Mouse (Mus musculus) adrenal gland, postnatal 25 days (tissue): ENCODE data around the gene Fyn. TPM values are rescaled to one million over a fixed set of nuclear protein-coding genes. Genes with fewer than 3 reads are reported as not detected.
A peak's percentile ranks its signal among the peaks of the same experiment; 100 is the strongest.

Experiments
- DNase-seq: peaks from one replicate; pipeline ENCODE4 v3.0.0; 2021; ENCODE audit warnings: mixed read lengths
- total RNA-seq: library from RNA; stranded (reverse); gene quantifications from 2 replicates; pipeline ENCODE4 v1.2.3, GENCODE M21; 2021

The Fyn gene
- total RNA-seq, 1 experiment from 2014 or later = 47.7 TPM

DNA sequence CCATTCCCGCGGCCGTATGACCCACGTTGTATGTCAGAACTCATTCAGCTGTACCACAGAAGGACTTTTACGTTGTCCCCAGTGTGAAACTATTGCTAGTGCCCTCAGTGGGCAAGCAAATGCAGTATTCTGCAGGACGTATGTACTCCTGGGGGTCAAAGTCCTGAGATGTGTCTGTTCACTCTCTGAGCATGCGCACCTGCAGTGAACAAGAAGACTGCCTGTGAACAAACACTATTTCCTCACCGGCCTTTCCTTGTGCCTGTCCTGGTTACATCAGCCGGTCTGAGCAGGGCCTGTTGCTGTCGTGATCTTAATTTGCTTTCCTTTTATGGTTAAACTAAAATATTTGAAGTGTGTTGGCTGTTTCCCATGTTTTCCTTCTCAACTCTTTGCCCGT, 77.2 kb downstream of the Fyn start:
- DNase-seq = no peak

DNA sequence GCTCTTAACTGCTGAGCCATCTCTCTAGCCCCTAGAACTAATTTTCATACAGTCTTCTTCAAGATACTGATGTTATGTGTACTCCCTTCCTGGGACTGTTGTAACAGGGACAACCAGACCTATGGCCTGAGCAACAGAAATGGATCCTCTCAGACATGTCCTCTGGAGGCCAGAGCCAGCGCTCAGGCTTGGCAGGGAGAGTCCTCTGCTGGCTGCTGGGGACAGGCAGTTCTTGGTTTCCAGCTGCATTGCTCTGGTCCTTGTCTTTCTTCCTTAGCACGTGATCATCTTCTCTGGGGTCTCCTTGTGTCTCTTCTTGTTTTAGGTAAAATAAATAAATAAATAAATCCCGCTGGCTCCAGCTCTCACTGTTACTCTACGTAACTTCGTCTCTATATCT, 78.1 kb downstream of the Fyn start:
- DNase-seq = no peak

DNA sequence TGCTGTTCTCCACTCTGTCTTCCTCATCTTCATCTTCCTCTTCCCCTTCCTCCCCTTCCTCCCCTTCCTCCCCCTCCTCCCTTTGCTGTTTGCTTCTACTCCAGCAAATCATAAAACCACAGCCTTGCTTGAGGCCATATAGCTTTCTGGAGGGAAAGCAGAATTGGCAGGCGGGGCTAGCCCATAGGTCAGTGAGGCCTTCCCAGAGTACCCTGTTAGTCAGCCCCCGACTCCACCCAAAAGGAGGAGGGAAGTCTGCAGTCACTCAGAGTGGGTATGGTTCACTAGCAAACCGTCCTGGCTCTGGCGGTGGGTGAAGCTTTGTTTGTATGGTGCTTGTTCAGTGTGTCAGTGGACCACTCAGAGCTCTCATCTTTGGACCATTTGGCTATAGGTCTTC, 80.5 kb downstream of the Fyn start:
- no peak for DNase-seq

DNA sequence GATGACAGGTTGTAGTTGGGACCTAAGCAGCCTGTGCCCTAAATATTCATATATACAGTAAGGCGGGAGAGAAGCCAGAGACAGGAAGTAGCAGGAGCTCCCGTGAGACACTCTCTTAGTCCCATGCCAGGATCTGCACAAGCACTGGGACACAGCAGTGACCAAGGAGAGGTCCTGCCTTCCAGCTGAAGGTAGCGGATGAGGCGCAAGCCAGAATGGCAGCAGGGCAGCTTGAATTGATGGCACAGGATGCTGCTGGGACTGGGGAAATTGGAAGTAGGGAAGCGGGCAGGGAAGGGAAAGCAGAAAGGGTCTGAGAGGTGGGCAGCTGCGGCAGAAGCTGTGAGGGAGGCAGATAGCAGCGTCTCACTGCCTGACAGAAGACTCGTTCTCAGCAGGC, 81.7 kb downstream of the Fyn start:
- DNase-seq = no peak

DNA sequence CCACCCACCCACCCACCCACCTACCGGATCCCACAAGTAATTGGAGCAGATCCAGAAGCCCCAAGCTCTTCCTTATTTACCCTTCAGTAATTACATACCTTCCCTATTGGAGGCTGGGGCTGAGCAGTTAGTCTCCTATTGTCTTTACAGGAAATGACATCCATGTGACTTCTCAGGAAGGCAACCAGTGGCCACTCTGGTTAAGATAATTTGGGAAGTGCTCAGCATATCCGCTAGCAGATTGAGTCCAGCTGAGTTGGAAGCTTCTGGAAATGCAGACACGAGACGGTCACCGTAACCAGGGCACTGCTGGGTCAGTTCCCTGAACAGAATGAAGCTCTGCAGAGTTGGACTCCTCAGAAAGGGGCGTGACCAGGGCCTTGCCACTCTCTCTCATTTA, 82.4 kb downstream of the Fyn start:
- DNase-seq = no peak

DNA sequence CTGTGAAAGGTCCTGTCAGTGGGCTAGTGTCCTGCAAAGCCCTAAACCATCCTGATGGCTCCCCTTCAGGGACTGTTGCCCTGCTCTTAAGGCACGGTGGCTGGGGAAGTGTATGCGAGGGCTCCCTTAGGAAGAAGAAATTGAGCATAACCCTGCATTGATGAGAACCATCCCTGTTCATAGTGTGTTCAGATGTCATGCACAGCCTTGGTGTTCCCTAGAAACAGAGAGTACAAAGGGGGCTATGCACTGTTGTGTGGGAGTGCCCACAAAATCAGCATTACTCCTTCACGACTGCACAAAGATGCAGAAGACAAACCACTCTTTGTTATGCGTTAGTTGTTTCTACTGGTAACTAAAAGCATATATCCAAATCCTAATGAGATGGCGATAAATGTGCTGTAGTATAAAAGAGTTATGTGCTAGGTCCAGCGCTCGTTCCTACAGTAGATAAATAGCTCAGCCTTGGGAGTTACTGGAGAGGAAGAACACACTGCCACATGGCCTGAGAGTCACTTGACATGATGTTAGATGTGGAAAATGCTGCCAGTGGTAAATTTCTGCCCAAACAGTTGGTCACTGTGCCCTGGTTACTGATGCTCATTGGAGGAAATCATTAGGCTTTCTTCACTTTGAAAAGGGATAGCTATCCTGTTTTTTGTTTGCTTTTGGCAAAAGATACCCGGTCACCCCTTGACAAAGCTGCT, 83.4 kb downstream of the Fyn start:
- no peak for DNase-seq

DNA sequence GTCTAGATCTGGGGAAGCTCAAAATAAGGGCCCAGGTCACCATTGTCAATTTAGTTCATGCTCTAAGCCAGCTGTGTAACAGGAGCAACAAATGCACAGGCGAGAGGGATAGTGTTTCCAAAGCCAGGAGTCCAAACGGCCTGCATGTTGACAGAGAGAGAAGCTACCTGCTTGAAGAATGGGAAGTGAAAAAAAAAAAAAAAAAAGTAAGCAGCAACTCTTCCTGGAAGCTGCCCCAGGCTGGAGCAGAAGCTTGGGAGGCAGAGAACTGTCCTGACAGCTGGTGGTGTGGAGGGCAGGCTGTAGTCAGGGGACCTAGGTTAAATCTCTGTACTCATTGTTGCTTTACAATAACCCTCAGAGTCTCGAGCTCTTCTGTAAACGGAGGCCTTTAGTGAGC, 86.7 kb downstream of the Fyn start:
- DNase-seq = no peak

DNA sequence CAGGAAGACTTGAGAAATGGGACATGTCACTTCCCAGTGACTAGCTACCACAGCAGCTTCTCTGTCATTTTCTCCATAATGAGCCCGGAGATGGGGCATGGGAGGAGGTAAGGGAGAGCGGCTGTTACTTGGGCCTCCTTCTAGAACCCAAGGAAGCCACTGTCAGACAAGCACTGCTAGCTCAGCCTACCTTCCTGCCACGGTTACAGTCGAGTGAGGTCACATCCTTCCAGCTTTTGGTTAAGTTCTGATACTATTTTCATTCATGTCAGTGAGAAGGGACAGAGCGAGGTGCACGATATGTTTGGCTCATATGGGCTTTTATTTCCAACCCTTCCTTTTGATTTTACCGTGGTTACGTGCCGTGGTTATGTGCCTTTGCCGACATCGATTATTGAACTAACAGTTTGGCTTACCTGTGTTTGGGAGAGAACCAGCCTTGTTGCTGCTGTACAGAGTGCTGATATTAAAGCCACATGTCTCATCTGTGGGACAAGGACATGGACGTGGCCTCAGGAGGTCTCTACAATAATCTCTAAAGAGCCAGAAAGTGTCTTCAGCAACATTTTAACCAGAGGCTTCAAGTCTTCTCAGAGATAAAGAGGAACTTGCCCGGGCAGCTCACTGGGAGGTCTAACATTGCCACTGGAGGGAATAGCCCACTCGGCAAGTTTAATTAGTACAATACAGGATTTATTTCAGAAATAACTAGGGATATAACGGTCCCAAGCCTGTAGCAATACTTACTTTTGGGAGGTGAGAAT, 87.4 kb downstream of the Fyn start:
- no peak for DNase-seq

DNA sequence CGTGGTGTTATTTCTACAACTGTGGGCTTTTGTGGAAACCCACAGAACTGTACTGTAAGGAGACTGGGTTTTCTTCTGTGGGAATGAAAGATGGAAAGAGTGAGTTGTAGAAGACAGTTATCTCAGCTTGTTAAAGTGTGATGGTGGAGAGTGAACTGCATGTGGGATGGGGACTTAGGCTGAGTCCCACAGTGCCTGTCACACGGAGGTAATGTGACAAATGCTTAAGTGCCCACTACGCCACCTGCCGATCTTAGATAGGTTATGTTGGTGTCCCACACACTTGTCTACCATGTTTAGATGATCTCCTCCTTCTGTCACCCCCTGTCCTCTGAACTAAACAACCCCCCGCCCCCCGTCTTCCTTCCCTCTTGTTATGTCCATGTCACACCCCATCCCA, 88.1 kb downstream of the Fyn start:
- no peak for DNase-seq

DNA sequence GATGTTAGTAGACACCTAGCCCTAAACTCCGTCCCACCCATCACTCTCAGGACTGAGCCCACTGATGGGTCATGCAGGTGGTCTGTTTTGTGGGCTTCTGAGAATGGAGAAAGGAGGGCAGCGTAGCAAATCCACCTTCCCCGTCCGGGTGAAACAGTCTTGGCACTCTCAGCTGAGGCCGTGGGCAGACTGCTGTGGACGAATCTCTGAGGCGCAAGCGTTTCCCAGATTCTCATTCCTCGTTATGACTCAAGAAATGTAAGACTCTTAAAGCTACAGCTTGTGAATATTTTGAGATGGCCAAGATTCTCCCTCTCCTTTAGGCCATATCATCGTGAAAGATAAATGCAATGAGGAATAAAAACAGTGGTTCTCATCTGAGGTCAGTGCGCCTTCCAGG, 88.6 kb downstream of the Fyn start:
- DNase-seq = no peak

DNA sequence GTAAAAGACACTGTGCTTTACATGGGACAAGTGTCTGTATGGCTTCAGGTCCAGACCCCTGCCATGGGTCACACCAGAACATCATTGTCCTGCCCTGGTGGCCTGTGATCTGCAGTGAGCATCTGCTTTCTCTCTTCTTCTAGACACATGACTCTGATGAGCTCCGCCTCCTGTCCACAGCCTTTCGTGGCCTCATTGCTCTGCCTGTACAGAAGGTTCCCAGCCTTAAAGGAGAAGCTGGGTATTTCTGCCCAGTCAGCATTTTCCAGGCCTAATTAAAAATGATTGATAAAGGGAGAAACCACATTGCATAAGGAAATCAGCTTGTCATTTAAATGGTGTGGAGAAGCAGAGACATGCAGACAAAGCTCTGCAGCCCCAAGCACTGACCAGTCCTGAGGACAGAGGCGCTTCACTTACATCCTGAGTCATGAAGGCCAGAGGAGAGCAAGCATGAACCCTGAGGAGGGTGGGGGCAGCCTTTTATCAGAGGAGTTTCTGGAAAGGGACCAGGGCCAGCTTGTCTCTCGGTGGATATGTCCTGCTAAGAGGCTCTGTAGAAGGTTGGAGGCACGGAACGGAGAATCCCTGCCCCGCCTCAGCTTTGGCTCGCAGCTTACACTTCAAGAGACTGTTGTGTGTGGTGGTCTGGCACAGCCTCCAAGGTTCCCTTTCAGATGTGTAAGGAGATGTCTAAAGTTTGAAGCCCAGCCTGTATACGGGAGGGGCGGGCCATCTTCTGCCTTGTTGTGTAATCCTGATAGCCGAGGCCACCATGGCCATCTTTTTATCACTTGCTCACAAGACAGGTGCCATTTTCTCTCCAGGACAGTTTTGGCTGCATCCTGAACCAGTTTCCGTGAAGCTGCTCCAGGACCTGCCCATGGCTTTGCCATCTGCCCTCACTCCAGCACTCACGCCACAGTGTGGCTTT, 90.4 kb downstream of the Fyn start:
- peak; percentile 50 for DNase-seq

DNA sequence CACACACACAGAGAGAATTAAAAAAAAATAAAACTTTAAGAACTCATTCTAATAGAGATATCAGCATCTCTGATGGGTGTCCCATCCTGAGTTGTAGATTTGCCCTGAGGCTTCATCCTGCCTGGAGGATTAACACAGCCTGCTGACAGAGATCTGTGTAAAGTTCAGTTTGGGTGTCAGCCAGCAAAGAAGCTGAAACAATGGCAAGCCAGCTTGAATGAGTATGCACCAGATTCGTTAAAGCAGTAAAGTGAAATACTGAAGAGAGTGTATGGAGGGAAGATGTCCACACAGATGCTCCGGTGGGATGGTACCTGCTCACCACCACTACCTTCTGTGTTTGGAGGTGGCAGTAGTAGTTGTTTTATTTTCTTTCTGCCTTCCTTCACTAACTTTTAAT, 92.0 kb downstream of the Fyn start:
- no peak for DNase-seq

DNA sequence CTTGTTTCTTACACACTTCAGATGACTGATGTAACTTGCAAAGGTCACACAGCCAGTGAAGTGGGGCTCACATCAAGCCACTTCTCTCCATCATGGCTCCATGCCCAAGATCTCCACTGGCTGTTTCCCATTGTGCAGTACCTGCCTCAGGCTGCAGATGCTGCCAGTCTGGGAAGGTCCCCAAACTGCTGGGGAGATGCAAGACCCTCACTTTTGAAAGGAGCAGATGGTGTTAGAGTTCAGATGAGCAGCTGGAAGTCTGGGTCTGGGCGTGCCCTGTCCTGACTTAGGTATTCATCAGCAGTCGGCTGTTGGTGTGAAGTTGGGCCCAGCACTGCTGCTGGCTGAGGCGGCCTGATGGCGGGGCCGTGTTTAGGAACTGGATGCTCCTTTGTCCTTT, 93.3 kb downstream of the Fyn start:
- no peak for DNase-seq

DNA sequence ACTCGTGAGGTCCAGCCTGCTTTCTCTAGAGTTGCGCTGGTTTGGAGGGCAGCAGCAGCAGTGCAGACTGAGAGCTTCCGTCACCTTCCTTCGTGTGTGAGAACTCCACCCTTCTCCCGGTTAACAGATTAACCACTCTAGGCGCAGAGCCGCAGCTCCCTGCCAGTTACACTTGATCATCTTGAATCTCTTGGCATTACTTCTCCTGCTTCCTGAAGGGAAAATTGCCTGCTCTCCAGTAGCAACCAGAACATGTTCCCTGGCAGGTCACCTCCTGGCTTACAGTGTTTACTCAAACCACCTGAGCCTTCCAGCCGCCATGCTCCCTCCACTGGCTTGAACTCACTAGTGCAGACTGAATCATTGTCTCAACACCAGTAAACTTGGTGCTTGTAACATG, 94.1 kb downstream of the Fyn start:
- DNase-seq = no peak

DNA sequence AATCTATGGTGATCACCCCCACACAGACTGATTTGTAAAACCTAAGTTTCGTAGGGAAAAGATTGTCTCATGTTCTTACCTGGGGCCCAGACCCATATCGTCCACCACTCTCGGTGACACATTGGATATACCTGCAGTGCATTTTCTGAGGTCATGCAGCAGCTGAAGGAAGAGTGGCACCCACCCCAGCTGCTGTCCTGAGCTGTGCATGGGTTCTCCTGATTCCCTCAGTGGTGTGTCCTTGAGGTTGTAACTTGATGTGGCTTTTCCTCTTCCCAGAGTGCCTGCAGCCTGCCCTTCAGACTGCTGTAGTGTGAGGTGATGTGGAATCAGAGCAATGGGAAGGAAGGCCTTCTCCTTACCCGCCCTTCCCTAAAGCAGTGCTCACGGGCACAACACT, 95.7 kb downstream of the Fyn start:
- no peak for DNase-seq

DNA sequence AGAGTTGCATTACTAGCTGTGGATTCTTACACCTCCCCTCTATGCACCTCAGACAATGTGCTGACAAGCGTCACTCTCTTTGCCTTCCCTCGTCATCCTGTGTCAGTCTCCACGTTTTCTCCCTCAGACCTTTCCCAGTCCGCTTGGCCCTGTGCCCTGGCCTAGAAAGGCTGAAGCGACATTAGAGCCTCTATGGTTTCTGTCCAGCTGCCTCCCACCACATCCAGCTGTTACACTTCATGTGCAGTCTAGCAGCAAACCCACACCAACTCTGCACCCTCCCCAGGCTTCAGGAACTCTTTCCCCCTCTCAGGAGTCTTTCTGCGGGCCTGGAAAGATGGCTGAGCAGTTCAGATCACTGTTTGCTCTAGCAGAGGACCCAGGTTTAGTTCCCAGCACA, 98.7 kb downstream of the Fyn start:
- peak; percentile 56 for DNase-seq

DNA sequence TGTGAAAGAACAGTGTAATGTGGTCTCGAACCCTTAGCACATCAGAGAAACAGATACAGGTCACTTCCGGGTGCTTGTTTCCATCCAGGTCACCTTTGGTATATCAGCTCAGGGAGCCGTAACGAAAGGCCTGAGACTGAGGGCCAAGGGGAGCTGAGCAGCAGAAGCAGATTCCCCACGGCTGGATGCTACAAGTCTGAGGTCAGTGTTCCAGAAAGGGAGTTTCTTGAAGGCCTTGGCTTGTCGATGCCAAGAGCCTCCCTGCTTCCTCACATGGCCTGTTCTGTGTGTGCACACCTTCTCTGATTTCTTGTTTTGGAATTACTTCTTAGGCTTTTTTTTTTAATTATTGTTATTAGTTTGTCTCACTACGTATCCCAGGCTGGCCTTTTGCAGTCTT, 99.2 kb downstream of the Fyn start:
- DNase-seq = no peak

DNA sequence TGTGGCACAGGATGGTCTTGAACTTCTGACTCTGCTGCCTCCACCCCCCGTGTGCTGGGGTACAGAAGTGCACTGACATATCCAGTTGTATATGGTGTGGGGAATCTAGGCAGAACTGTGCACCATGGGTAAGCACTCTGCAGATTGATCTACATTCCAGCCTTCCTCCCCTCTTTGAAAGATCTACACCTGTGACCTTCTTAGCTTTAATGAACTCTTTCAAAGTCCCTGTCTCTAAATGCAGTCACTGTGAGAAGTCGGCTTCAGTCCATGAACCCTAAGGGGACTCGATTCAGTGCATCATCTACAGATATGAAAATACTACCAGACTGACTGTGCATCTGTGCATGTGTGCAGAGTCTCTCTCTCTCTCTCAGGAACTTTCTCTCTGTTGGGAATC, 99.9 kb downstream of the Fyn start:
- DNase-seq = no peak

DNA sequence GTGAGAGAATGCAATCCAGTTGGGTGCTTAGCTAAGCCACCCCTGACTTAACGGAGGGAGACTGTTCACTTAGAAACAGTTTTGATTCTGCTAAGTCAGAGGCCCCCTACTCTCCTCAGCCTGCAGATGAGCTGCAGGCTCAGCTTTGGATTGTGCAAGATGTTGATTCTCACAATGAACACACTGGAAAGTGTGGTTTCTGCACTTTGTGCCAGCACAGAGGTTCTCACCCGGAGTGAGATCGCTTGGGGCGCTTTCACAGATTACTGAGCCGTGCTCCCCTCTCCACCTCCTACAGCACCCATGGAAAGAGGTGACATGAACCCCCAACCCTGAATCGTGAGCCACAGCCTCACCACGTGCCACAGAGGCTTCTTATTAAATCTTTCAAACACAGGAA, 100.7 kb downstream of the Fyn start:
- DNase-seq = no peak

DNA sequence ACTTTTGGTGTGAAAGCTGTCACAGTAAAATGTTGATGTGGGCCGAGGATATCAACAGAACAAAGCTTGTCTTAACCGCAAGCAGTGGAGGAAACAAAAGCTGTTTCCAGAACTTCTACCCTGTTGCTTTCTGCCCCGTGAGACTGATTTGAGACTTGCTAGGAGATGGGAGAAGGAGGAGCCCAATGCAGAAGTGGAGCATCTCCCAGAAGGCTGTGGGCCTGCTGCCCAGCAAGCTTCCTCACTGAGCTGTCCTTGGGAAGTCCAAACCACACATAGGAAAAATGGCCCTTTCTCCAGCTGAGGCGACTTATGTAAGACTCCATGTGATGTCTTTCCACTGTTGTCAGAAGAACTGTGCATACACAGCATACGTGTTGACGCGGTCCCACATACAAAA, 101.7 kb downstream of the Fyn start:
- peak; percentile 36 for DNase-seq

DNA sequence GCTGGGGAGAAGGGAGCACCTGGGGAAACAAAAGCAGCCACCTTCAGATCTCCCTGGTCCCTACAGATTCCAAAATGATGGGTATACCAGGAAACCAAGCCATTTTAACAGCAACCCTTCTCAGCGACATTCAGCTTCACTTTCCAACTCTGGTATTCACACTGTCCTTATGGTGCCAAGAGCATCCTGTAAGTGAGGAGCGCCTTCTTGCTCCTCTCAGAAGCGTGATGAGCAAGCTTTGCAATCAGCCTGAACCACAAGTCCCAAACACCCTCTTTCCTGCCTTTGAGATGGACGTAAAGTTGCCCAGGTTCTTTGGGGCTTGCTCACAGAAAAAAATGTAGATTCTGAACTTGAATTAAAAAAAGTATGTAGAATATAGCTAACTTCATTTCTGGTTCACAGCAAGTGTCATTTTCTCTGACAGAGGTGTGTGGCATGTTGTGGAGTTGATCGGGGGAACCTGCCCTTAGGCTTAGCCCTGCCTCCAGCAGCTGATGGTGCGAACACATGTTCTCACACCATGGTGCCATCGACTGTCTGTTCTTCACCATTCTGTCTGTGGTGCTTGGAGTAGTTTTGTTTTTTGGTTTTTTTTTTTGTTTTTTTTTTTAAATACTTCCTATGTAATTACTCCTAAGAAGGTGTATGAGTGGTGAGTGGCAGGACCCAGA, 102.5 kb downstream of the Fyn start:
- DNase-seq = no peak

DNA sequence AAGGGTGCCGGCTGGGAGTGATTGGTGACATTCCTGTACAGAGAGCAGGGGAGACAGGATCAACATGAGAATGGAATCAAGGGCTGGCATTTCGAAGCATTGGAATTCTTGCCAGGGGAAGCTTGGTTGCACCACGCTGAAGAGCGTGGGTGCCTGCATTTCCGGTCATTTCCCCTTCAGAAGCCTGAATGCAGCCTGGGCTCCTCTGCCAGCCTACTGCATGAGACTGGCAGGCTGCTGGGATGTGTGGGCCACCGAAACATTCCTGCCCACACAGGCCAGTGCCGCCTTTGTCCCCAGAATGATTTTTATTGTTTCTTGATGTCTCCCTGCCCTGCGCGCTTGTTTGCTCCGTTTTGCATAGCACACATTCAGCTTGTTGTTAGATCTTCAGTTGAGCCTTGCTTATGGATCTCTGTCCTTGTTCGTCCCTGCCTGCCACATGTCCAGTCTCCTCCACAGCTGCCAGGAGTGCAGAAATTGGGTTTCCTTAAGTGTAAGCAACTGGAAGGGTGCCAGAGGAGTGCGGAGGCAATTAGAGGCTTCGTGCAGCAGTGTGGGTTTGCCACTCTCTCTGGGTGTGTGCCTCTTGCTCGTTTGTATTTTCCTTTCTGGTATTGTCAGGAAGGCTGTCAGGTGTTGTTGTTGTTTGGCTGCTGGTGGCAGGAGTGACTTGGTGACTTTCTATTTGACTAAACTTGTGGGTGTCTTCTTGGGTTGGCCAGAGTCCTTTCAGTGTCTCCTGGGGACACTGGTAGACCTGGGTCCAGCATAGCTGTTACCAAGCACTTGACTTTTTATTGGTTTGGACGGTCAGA, 103.3 kb downstream of the Fyn start:
- no peak for DNase-seq
